Mouse (Mus musculus): ENCODE results near the gene Mpv17l. TPM values are rescaled to one million over a fixed set of nuclear protein-coding genes. Genes with fewer than 3 reads are reported as not detected.
A peak's percentile ranks its signal among the peaks of the same experiment; 100 is the strongest.
"Not testable (repeated sequence)": the region's sequence is repeated elsewhere in the genome, so short reads cannot be mapped to it uniquely, and the experiment has no call there.

Gene Mpv17l
- polyA plus RNA-seq, 1 experiment from 2014 or later, result 1.5 TPM

GRCm38 (mm10) chr16:13895740-13896139 lies 7.2 kb upstream of the Mpv17l start:
- no peaks in the 10 kb centered on the region for H3K27me3 ChIP-seq
- H3K9me3 ChIP-seq (replicated peaks), result no peaks in the 10 kb centered on the region
- no peaks in the 10 kb centered on the region for H3K36me3 ChIP-seq (replicated peaks)
- no peak overlapping the region for H3K4me3 ChIP-seq (replicated peaks)
- H3K4me2 ChIP-seq, result no peak overlapping the region
- peaks cover 21% of the 10 kb centered on the region for H3K4me1 ChIP-seq (replicated peaks)
- H3K9ac ChIP-seq, result no peak overlapping the region
- ATAC-seq (ENCODE audit: insufficient read depth), result no peak
- 39% methylated on average over 3 of the region's 3 CpGs for WGBS (ENCODE audit: insufficient replicate concordance)
- H3K27ac ChIP-seq (replicated peaks), result no peak overlapping the region

GRCm38 (mm10) chr16:13896357-13896756 lies 6.6 kb upstream of the Mpv17l start:
- no peak for ATAC-seq (ENCODE audit: insufficient read depth)
- no peak overlapping the region for H3K27ac ChIP-seq (replicated peaks)
- H3K4me3 ChIP-seq (replicated peaks), result no peak overlapping the region
- H3K27me3 ChIP-seq, result no peaks in the 10 kb centered on the region
- peaks cover 22% of the 10 kb centered on the region for H3K4me1 ChIP-seq (replicated peaks)
- H3K36me3 ChIP-seq (replicated peaks), result no peaks in the 10 kb centered on the region
- WGBS (ENCODE audit: insufficient replicate concordance), result 38% methylated on average over 3 of the region's 3 CpGs
- H3K9me3 ChIP-seq (replicated peaks), result no peaks in the 10 kb centered on the region
- no peak overlapping the region for H3K9ac ChIP-seq
- H3K4me2 ChIP-seq, result no peak overlapping the region

- Histone ChIP-seq H3K4me1 (replicated peaks) (peaks cover 39% of the 10 kb centered on the region), H3K27me3 (no peaks in the 10 kb centered on the region), H3K9ac (no peak overlapping the region), H3K36me3 (replicated peaks) (no peaks in the 10 kb centered on the region), H3K4me3 (replicated peaks) (no peak overlapping the region), H3K27ac (replicated peaks) (0 out of 2 replicates have a peak overlapping the region, but pooled peaks have one; percentile 24), H3K4me2 (0 out of 2 replicates have a peak overlapping the region, but pooled peaks have one; percentile 3), H3K9me3 (replicated peaks) (no peaks in the 10 kb centered on the region)
- 71% methylated on average over 2 of the region's 2 CpGs for WGBS (ENCODE audit: insufficient replicate concordance)
- no peak for ATAC-seq (ENCODE audit: insufficient read depth)
Observed at GRCm38 (mm10) chr16:13898981-13899380, 4.0 kb upstream of the Mpv17l start.

GRCm38 (mm10) chr16:13902397-13902831 lies 547 bp upstream of the Mpv17l start:
- no peaks in the 10 kb centered on the region for H3K27me3 ChIP-seq
- H3K4me1 ChIP-seq (replicated peaks), result peaks cover 26% of the 10 kb centered on the region
- no peaks in the 10 kb centered on the region for H3K9me3 ChIP-seq (replicated peaks)
- H3K36me3 ChIP-seq (replicated peaks), result no peaks in the 10 kb centered on the region
- H3K9ac ChIP-seq, result peak overlapping the region; percentile 96
- ATAC-seq (ENCODE audit: insufficient read depth), result peak; percentile 47
- H3K4me2 ChIP-seq, result peak overlapping the region; percentile 91
- WGBS (ENCODE audit: insufficient replicate concordance), result under 1% methylated on average over 30 of the region's 30 CpGs
- peak overlapping the region; percentile 94 for H3K4me3 ChIP-seq (replicated peaks)
- peak overlapping the region; percentile 80 for H3K27ac ChIP-seq (replicated peaks)

GRCm38 (mm10) chr16:13903488-13903887 lies 527 bp downstream of the Mpv17l start:
- Histone ChIP-seq H3K27ac (replicated peaks) (peak overlapping the region; percentile 86), H3K4me1 (replicated peaks) (peaks cover 25% of the 10 kb centered on the region), H3K9me3 (replicated peaks) (no peaks in the 10 kb centered on the region), H3K4me3 (replicated peaks) (peak overlapping the region; percentile 94), H3K4me2 (peak overlapping the region; percentile 91), H3K27me3 (no peaks in the 10 kb centered on the region), H3K9ac (peak overlapping the region; percentile 96), H3K36me3 (replicated peaks) (no peaks in the 10 kb centered on the region)
- ATAC-seq (ENCODE audit: insufficient read depth), result peak; percentile 65
- WGBS (ENCODE audit: insufficient replicate concordance), result 1% methylated on average over 8 of the region's 8 CpGs

- no peak overlapping the region for H3K27ac ChIP-seq (replicated peaks)
- H3K9ac ChIP-seq, result no peak overlapping the region
- no peak for ATAC-seq (ENCODE audit: insufficient read depth)
- 34% methylated on average over 3 of the region's 3 CpGs for WGBS (ENCODE audit: insufficient replicate concordance)
- H3K4me1 ChIP-seq (replicated peaks), result peaks cover 9% of the 10 kb centered on the region
- H3K9me3 ChIP-seq (replicated peaks), result no peaks in the 10 kb centered on the region
- no peak overlapping the region for H3K4me2 ChIP-seq
- H3K27me3 ChIP-seq, result no peaks in the 10 kb centered on the region
- H3K36me3 ChIP-seq (replicated peaks), result no peaks in the 10 kb centered on the region
- H3K4me3 ChIP-seq (replicated peaks), result no peak overlapping the region
Observed at GRCm38 (mm10) chr16:13907297-13907696, 4.3 kb downstream of the Mpv17l start.

GRCm38 (mm10) chr16:13920093-13920492 lies 17.1 kb downstream of the Mpv17l start:
- no peak overlapping the region for H3K4me3 ChIP-seq (replicated peaks)
- no peaks in the 10 kb centered on the region for H3K9me3 ChIP-seq (replicated peaks)
- no peak overlapping the region for H3K9ac ChIP-seq
- no peak overlapping the region for H3K27ac ChIP-seq (replicated peaks)
- no peaks in the 10 kb centered on the region for H3K4me1 ChIP-seq (replicated peaks)
- H3K27me3 ChIP-seq, result no peaks in the 10 kb centered on the region
- H3K4me2 ChIP-seq, result no peak overlapping the region
- H3K36me3 ChIP-seq (replicated peaks), result no peaks in the 10 kb centered on the region
- no peak for ATAC-seq (ENCODE audit: insufficient read depth)
- 76% methylated on average over 5 of the region's 5 CpGs for WGBS (ENCODE audit: insufficient replicate concordance)

GRCm38 (mm10) chr16:13921063-13921462 lies 18.1 kb downstream of the Mpv17l start:
- Histone ChIP-seq H3K36me3 (replicated peaks) (no peaks in the 10 kb centered on the region), H3K27ac (replicated peaks) (no peak overlapping the region), H3K9ac (no peak overlapping the region), H3K4me2 (no peak overlapping the region), H3K4me3 (replicated peaks) (no peak overlapping the region), H3K9me3 (replicated peaks) (no peaks in the 10 kb centered on the region), H3K27me3 (no peaks in the 10 kb centered on the region), H3K4me1 (replicated peaks) (no peaks in the 10 kb centered on the region)
- no peak for ATAC-seq (ENCODE audit: insufficient read depth)
- WGBS (ENCODE audit: insufficient replicate concordance), result 72% methylated on average over 6 of the region's 6 CpGs

GRCm38 (mm10) chr16:13921781-13922180 lies 18.8 kb downstream of the Mpv17l start:
- ATAC-seq (ENCODE audit: insufficient read depth), result no peak

GRCm38 (mm10) chr16:13922499-13922898 lies 19.5 kb downstream of the Mpv17l start:
- H3K4me1 ChIP-seq (replicated peaks), result not testable (repeated sequence)

More at GRCm38 (mm10) chr16:13921781-13922180, 18.8 kb downstream of the Mpv17l start:
- H3K27me3 ChIP-seq, result no peaks in the 10 kb centered on the region
- H3K27ac ChIP-seq (replicated peaks), result no peak overlapping the region
- H3K4me2 ChIP-seq, result no peak overlapping the region
- H3K9ac ChIP-seq, result no peak overlapping the region
- no peak overlapping the region for H3K4me3 ChIP-seq (replicated peaks)
- no peaks in the 10 kb centered on the region for H3K4me1 ChIP-seq (replicated peaks)
- WGBS (ENCODE audit: insufficient replicate concordance), result 71% methylated on average over 7 of the region's 7 CpGs
- H3K36me3 ChIP-seq (replicated peaks), result no peaks in the 10 kb centered on the region
- H3K9me3 ChIP-seq (replicated peaks), result no peaks in the 10 kb centered on the region

GRCm38 (mm10) chr16:13922966-13923365 lies 20.0 kb downstream of the Mpv17l start:
- not testable (repeated sequence) for H3K36me3 ChIP-seq (replicated peaks); H3K27me3 ChIP-seq; H3K4me3 ChIP-seq (replicated peaks); H3K27ac ChIP-seq (replicated peaks); ATAC-seq (ENCODE audit: insufficient read depth); H3K9ac ChIP-seq; H3K4me2 ChIP-seq; H3K4me1 ChIP-seq (replicated peaks); H3K9me3 ChIP-seq (replicated peaks)
- WGBS (ENCODE audit: insufficient replicate concordance), result 73% methylated on average over 5 of the region's 5 CpGs

More at GRCm38 (mm10) chr16:13922499-13922898, 19.5 kb downstream of the Mpv17l start:
- H3K36me3 ChIP-seq (replicated peaks); H3K4me2 ChIP-seq; H3K9me3 ChIP-seq (replicated peaks); H3K27ac ChIP-seq (replicated peaks); H3K4me3 ChIP-seq (replicated peaks); H3K9ac ChIP-seq; ATAC-seq (ENCODE audit: insufficient read depth); H3K27me3 ChIP-seq: not testable (repeated sequence)
- 65% methylated on average over 3 of the region's 3 CpGs for WGBS (ENCODE audit: insufficient replicate concordance)

GRCm38 (mm10) chr16:13927456-13928075 lies 24.6 kb downstream of the Mpv17l start:
- Histone ChIP-seq H3K4me2 (no peak overlapping the region), H3K9me3 (replicated peaks) (no peaks in the 10 kb centered on the region), H3K27ac (replicated peaks) (no peak overlapping the region), H3K9ac (no peak overlapping the region), H3K4me1 (replicated peaks) (no peaks in the 10 kb centered on the region), H3K27me3 (no peaks in the 10 kb centered on the region), H3K4me3 (replicated peaks) (no peak overlapping the region), H3K36me3 (replicated peaks) (no peaks in the 10 kb centered on the region)
- ATAC-seq (ENCODE audit: insufficient read depth), result no peak
- WGBS (ENCODE audit: insufficient replicate concordance), result 64% methylated on average over 4 of the region's 4 CpGs

Measured in liver, embryonic 15.5 days (tissue).